Mouse (Mus musculus): ENCODE measurements at regions not wholly inside any gene's neighbourhood (a gene's known extent, or its start where the extent isn't known, plus 50 kb on each side); places are given as distances from the start of the nearest gene placed in this dataset.
"Not testable (repeated sequence)": the region's sequence is repeated elsewhere in the genome, so short reads cannot be mapped to it uniquely, and the experiment has no call there.

- no peak for DNase-seq
Measured at GRCm38 (mm10) chr13:26235941-26236340, 534.0 kb downstream of the Hdgfl1 start.

- no peak for DNase-seq
Measured at GRCm38 (mm10) chr13:26234703-26235102, 535.3 kb downstream of the Hdgfl1 start.

GRCm38 (mm10) chr13:26217299-26217698, 552.7 kb downstream of the Hdgfl1 start:
- no peak for DNase-seq

GRCm38 (mm10) chr13:26216579-26216978, 553.4 kb downstream of the Hdgfl1 start:
- no peak for DNase-seq

GRCm38 (mm10) chr13:26205532-26206105, 564.3 kb downstream of the Hdgfl1 start:
- no peak for DNase-seq

GRCm38 (mm10) chr13:26194646-26195045, 575.3 kb downstream of the Hdgfl1 start:
- DNase-seq: no peak

GRCm38 (mm10) chr13:26183879-26184278, 586.1 kb downstream of the Hdgfl1 start:
- DNase-seq: no peak

- DNase-seq: no peak
Measured at GRCm38 (mm10) chr13:26171891-26172482, 598.0 kb downstream of the Hdgfl1 start.

- DNase-seq: no peak
Measured at GRCm38 (mm10) chr13:26169641-26170040, 600.3 kb downstream of the Hdgfl1 start.

GRCm38 (mm10) chr13:26158703-26159102, 611.3 kb downstream of the Hdgfl1 start:
- no peak for DNase-seq

GRCm38 (mm10) chr13:26154701-26155471, 615.1 kb downstream of the Hdgfl1 start:
- DNase-seq: peak; percentile 92

- no peak for DNase-seq
Measured at GRCm38 (mm10) chr13:26154251-26154650, 615.7 kb downstream of the Hdgfl1 start.

- DNase-seq: no peak
Measured at GRCm38 (mm10) chr13:26153093-26153492, 616.9 kb downstream of the Hdgfl1 start.

GRCm38 (mm10) chr13:26150426-26150825, 619.5 kb downstream of the Hdgfl1 start:
- DNase-seq: no peak

GRCm38 (mm10) chr13:26142811-26143210, 627.2 kb downstream of the Hdgfl1 start:
- no peak for DNase-seq

GRCm38 (mm10) chr13:26119363-26119762, 650.6 kb downstream of the Hdgfl1 start:
- no peak for DNase-seq

- DNase-seq: no peak
Measured at GRCm38 (mm10) chr13:26114136-26114535, 655.8 kb downstream of the Hdgfl1 start.

GRCm38 (mm10) chr13:26113723-26114122, 656.2 kb downstream of the Hdgfl1 start:
- DNase-seq: not testable (repeated sequence)

- no peak for DNase-seq
Measured at GRCm38 (mm10) chr13:26112579-26112978, 657.4 kb downstream of the Hdgfl1 start.

GRCm38 (mm10) chr13:26109013-26109412, 661.0 kb downstream of the Hdgfl1 start:
- DNase-seq: no peak

- no peak for DNase-seq
Measured at GRCm38 (mm10) chr13:26088727-26089126, 681.2 kb downstream of the Hdgfl1 start.

GRCm38 (mm10) chr13:26080814-26081213, 689.2 kb downstream of the Hdgfl1 start:
- DNase-seq: no peak

GRCm38 (mm10) chr13:26080302-26080701, 689.7 kb downstream of the Hdgfl1 start:
- no peak for DNase-seq

GRCm38 (mm10) chr13:26079362-26079761, 690.6 kb downstream of the Hdgfl1 start:
- DNase-seq: no peak

All from cerebellum, adult 11-12 months (tissue).